Mouse (Mus musculus): ENCODE measurements around the gene Fbxl13. TPM values are rescaled to one million over a fixed set of nuclear protein-coding genes. Genes with fewer than 3 reads are reported as not detected.

The Fbxl13 gene
- polyA plus RNA-seq, 1 experiment from 2014 or later, result 0.20 TPM

DNA sequence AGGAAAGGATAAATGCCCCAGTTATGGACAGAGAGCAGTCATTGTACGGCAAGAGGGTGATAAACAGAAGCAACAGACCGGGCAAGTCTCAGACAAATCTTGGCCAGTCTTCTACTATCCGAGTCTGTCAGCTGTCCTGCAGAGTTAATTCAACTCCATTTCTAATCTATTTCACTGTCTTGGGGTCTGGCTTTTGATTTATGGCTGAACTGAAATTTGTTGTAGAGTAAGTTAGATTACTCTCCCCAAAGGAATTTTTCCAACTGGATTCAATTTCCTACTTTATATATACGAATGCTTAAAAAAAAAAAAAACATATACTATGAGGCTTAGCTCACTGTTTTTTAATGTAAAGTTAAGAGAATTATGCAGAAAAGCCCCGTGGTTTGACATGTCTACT lies 158.6 kb downstream of the Fbxl13 start:
- no peaks in the 10 kb centered on the region for H3K27me3 ChIP-seq (replicated peaks)
- no peaks in the 10 kb centered on the region for H3K9me3 ChIP-seq
- H3K36me3 ChIP-seq, result no peaks in the 10 kb centered on the region
- no peak for ATAC-seq
- no peak overlapping the region for H3K4me2 ChIP-seq (replicated peaks)
- H3K9ac ChIP-seq, result no peak overlapping the region
- H3K27ac ChIP-seq, result no peak overlapping the region
- no peak overlapping the region for H3K4me3 ChIP-seq (replicated peaks)
- WGBS, result 47% methylated on average over 5 of the region's 5 CpGs
- H3K4me1 ChIP-seq (replicated peaks), result no peaks in the 10 kb centered on the region

DNA sequence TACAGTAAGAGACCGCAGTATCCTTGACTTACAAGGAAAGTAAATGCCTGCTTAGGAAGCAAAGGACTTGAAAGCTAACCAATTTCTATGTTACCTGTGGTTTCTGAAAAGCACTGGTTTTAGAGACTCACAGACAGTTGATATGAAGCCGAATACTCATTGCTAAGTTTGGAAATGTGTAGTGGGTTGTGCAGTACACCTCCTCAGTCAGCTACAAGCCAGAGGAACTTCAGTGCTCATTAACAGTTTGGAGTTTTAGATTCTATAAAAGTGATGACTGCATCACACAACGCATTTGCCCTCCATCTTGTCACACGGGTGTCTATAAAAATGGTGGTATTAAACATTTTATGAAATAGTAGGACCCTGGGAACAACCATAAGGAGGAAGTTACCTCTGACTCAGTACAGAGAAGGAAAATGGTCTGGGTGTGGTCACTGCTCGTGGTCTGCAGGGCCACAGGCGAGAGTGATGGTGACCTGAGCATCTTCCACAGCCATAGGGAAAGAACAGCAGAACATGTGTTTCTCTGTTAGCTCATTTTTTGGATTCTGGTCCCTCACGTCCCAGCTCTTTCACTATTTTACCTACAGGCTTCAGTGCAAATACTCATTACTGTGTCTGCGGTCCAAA lies 160.1 kb downstream of the Fbxl13 start:
- H3K27me3 ChIP-seq (replicated peaks), result no peaks in the 10 kb centered on the region
- H3K4me3 ChIP-seq (replicated peaks), result no peak overlapping the region
- H3K4me1 ChIP-seq (replicated peaks), result no peaks in the 10 kb centered on the region
- H3K27ac ChIP-seq, result no peak overlapping the region
- no peaks in the 10 kb centered on the region for H3K36me3 ChIP-seq
- H3K9ac ChIP-seq, result no peak overlapping the region
- H3K9me3 ChIP-seq, result no peaks in the 10 kb centered on the region
- WGBS, result 91% methylated on average over 8 of the region's 8 CpGs
- H3K4me2 ChIP-seq (replicated peaks), result no peak overlapping the region
- no peak for ATAC-seq

DNA sequence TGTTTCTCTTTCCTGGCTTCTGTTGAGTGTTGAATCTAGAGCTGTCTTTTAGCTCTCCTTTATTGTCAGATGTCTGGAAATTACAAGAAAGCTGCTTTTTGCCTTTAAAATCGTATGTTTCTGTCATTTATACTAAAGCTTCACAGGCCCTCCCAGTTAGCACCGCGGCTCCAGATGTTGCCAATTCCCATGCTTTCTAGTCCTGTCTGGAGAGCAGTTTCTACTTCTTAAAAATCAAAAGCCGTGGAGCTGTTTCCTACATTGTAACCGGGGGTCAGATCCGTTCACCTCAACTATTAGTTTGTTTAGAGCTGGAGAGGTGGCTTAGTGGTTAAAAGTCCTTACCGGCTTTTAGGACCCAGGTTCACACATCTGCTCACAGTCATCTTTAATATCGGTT lies 162.2 kb downstream of the Fbxl13 start:
- H3K4me1 ChIP-seq (replicated peaks), result no peaks in the 10 kb centered on the region
- no peaks in the 10 kb centered on the region for H3K9me3 ChIP-seq
- WGBS, result 62% methylated on average over 8 of the region's 8 CpGs
- no peaks in the 10 kb centered on the region for H3K27me3 ChIP-seq (replicated peaks)
- H3K36me3 ChIP-seq, result no peaks in the 10 kb centered on the region
- no peak overlapping the region for H3K27ac ChIP-seq
- no peak overlapping the region for H3K9ac ChIP-seq
- ATAC-seq, result no peak
- H3K4me2 ChIP-seq (replicated peaks), result no peak overlapping the region
- H3K4me3 ChIP-seq (replicated peaks), result no peak overlapping the region

DNA sequence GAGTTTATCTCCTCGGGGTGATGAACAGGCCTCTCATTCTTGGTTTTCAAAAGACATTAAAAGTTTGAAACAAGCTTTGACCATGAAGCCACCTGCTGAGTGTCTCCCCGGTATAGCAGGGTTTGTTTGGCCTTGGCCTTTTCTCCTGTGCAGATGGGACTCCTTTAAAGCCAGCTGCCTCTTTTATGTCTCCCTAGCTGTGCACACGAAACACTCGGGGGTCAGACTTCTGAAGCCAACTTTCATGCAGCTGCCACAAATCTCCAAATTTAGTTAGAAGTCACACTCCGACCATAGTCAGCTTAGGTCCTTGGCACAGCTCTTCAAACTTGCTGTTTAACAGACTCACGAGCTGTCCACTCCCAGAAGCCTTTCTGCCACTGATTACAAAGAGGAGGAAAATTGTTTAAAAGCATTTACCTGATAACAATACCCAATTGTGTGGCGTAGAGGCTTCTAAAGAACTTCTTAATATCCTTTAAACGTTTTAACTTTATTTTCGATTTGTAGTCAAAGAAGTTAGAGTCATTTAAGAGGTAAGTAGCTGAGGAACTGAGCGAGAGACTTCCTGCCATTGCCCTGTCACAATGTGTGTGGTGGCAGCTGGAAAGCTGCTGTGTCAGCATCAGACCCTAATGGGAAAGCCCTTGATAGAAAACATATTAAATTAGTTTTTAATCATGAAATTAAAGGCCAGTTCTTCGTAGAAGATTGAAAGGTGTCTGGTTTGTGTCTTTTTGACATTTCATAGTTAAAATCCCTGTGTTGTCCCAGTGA lies 162.8 kb downstream of the Fbxl13 start:
- Histone ChIP-seq H3K4me3 (replicated peaks) (no peak overlapping the region), H3K27ac (no peak overlapping the region)
- 47% methylated on average over 11 of the region's 11 CpGs for WGBS

DNA sequence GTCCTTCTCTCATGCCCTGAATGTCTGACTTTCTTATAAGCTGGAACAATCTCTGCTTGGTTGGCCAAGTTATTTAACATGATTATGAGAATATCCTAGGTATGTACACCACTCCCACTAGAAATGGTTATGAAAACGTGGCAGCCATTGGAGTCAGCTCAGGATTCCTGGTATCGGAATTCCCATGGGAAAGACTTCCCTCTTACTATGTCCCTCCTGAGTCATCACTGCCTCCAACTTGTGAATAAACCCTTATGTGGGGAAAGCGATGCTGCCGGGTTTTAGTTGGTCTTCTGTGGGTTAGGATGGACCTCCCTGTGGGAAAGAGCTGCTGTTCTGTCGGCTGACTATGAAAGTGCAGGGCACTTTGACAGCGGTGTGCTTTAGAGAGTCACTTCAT lies 163.9 kb downstream of the Fbxl13 start:
- no peaks in the 10 kb centered on the region for H3K4me1 ChIP-seq (replicated peaks)
- H3K4me2 ChIP-seq (replicated peaks), result no peak overlapping the region
- no peaks in the 10 kb centered on the region for H3K9me3 ChIP-seq
- H3K9ac ChIP-seq, result no peak overlapping the region
- no peak for ATAC-seq
- 89% methylated on average over 6 of the region's 6 CpGs for WGBS
- H3K27me3 ChIP-seq (replicated peaks), result no peaks in the 10 kb centered on the region
- H3K4me3 ChIP-seq (replicated peaks), result no peak overlapping the region
- no peaks in the 10 kb centered on the region for H3K36me3 ChIP-seq
- no peak overlapping the region for H3K27ac ChIP-seq

More for the DNA sequence above, 162.8 kb downstream of the Fbxl13 start:
- no peak for ATAC-seq
- Histone ChIP-seq H3K4me2 (replicated peaks) (no peak overlapping the region), H3K9ac (no peak overlapping the region), H3K9me3 (no peaks in the 10 kb centered on the region), H3K27me3 (replicated peaks) (no peaks in the 10 kb centered on the region), H3K36me3 (no peaks in the 10 kb centered on the region), H3K4me1 (replicated peaks) (no peaks in the 10 kb centered on the region)

DNA sequence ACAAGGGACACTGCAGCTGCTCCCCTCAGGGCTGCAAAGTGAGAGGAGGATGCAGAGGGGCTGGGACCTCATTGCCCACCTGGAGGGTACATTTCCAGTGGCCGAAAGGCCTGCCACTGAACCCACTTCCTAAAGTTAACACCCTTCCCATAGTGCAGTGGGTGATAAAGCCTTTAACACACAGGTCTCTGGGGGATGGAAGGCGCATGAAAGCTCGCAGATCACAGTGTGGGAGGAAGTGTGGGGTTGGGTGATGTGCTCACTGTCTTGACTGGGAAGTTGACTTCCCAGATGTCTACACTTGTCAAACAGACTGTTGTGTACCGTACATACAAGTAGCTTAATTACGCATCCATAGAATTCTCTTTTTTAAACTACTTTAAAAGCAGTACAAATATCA lies 165.7 kb downstream of the Fbxl13 start:
- Histone ChIP-seq H3K9me3 (no peaks in the 10 kb centered on the region), H3K27ac (no peak overlapping the region), H3K4me1 (replicated peaks) (no peaks in the 10 kb centered on the region), H3K4me2 (replicated peaks) (no peak overlapping the region), H3K4me3 (replicated peaks) (no peak overlapping the region), H3K9ac (no peak overlapping the region), H3K27me3 (replicated peaks) (no peaks in the 10 kb centered on the region), H3K36me3 (no peaks in the 10 kb centered on the region)
- 86% methylated on average over 5 of the region's 5 CpGs for WGBS
- ATAC-seq, result no peak

DNA sequence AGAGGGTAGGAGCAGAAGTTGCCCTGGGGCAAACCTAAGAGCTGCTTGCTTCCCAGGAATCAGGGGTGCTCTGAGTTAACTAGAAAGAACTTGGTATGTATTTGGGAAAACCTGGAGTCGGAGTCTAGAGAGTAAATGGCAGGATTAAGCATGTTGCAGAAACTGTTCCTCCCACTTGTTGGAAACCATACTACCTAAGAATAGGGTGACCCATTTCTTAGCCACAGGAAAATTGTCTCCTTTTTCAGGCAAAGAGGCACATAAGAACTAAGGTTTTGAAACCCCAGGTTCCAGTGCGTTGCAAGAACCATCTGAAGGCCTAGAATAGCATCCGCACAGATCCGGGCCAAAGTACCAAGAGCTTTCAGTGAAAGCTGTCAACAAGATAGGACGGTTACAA lies 167.0 kb downstream of the Fbxl13 start:
- Histone ChIP-seq H3K36me3 (no peaks in the 10 kb centered on the region), H3K9ac (no peak overlapping the region), H3K4me1 (replicated peaks) (no peaks in the 10 kb centered on the region), H3K9me3 (no peaks in the 10 kb centered on the region), H3K27me3 (replicated peaks) (no peaks in the 10 kb centered on the region), H3K27ac (no peak overlapping the region), H3K4me3 (replicated peaks) (no peak overlapping the region), H3K4me2 (replicated peaks) (no peak overlapping the region)
- no peak for ATAC-seq
- 93% methylated on average over 5 of the region's 5 CpGs for WGBS

DNA sequence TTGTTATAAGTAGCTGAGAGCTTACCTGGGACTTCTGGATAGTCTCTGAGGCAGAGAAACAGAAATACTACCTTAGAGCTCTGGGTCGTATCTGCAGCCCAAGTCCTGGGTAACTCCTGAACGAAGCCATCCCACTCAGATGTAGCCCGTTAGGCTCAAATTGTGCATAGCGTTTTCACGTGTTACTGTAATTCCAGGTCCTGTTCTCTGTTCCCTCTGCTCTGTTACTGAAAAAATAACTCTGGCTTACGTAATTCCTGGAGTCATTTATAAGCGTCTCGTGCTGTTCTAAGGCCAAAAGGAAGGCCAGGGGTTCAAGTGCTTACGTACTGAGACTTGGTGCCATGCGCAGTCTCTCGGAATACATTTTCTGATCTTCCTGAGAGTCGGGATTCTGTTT lies 177.3 kb downstream of the Fbxl13 start:
- ATAC-seq, result no peak
- 83% methylated on average over 12 of the region's 12 CpGs for WGBS
- H3K27me3 ChIP-seq (replicated peaks), result no peaks in the 10 kb centered on the region
- H3K36me3 ChIP-seq, result no peaks in the 10 kb centered on the region
- no peak overlapping the region for H3K27ac ChIP-seq
- H3K9me3 ChIP-seq, result no peaks in the 10 kb centered on the region
- no peak overlapping the region for H3K9ac ChIP-seq
- no peak overlapping the region for H3K4me3 ChIP-seq (replicated peaks)
- no peak overlapping the region for H3K4me2 ChIP-seq (replicated peaks)
- no peaks in the 10 kb centered on the region for H3K4me1 ChIP-seq (replicated peaks)

DNA sequence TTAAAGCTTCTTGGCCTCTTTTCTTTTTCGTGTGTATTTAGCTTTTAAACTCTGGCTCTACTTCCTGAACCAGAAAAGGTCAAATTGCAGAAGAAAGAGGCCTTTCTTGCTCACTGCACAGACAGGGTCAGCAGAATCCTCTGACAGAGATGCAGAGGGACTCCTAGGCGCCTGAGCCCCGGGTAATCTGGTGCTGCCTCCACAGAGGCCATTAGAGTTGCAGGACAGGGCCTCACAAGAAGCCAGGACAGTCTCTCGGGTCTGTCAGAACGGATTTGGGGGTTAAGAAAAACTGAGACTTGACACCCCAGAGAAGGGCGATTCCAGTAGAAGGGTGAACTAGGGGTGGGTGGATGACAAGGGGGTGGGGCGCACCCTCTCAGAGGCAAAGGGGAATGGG lies 178.0 kb downstream of the Fbxl13 start:
- ATAC-seq, result no peak
- Histone ChIP-seq H3K9ac (no peak overlapping the region), H3K4me1 (replicated peaks) (no peaks in the 10 kb centered on the region), H3K27ac (no peak overlapping the region), H3K27me3 (replicated peaks) (no peaks in the 10 kb centered on the region), H3K36me3 (no peaks in the 10 kb centered on the region), H3K4me3 (replicated peaks) (no peak overlapping the region), H3K9me3 (no peaks in the 10 kb centered on the region), H3K4me2 (replicated peaks) (no peak overlapping the region)
- 65% methylated on average over 7 of the region's 7 CpGs for WGBS

DNA sequence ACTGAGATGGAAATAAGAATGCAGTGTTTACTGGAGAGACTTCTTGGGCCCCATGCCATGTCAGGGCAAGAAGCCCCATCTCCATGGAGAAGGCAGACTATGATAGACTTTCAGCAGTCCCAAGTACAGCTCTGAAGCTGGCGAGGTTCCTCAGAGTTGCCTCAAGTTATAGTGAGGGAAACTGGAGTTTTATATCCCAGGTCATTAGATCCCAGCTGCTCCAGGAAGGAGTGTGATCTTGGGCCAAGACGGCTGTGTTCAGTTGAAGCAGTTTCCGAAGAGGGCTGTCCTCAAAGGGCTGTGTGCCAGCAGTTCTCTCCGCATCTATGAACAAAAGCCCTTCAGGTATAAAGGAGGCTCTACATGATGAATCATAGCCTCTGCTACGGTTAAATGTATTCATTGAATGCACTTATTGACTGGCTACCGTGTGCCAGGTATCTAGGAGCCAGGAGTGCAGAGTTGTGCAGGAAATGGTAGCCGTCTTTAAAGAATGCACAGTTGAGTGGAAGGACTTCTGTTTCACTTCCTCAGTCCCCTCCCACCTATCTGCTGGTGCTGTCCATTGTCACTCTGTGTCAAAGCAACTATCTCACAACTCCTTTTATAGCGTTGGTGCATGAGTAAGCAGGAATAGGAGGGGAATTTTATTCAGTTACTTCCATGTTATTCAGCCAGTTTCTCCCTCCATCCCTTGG lies 204.5 kb downstream of the Fbxl13 start:
- no peak for ATAC-seq
- H3K4me2 ChIP-seq (replicated peaks), result no peak overlapping the region
- no peak overlapping the region for H3K27ac ChIP-seq
- H3K36me3 ChIP-seq, result no peaks in the 10 kb centered on the region
- 63% methylated on average over 8 of the region's 8 CpGs for WGBS
- 0 out of 2 replicates have a peak, but pooled peaks cover 3% of the 10 kb centered on the region for H3K4me1 ChIP-seq (replicated peaks)
- H3K27me3 ChIP-seq (replicated peaks), result no peaks in the 10 kb centered on the region
- H3K9ac ChIP-seq, result no peak overlapping the region
- H3K9me3 ChIP-seq, result no peaks in the 10 kb centered on the region
- no peak overlapping the region for H3K4me3 ChIP-seq (replicated peaks)

DNA sequence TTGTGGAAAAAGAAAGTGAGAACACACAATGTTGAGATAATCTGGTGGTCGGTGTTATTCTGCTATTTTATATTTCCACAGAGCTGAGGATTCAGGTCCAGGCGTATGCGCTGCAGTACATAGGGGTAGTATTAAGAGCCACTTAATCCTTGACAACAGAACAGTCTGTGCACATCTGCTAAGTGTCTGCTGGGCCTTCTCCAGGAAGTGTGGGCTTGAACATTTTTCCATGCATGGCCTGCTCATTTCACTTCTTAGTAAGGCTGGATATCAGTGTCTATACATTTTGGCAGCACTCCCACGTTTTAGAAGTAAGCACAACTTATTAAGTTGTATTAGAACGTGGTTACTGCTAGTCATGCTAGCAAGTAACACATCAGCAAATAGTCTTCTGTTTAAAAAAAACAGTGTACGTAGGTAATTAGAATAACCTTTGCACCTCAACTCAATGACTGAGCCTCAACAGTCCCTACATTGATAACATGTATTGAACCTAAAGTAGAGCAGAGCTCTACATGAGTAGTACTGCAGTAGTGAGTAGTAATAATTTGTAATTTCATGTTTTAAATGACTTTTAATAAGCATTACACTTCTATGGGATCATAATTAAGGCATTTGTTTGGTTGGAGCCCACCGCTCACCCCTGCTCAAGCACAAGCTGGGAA lies 205.9 kb downstream of the Fbxl13 start:
- Histone ChIP-seq H3K27me3 (replicated peaks) (no peaks in the 10 kb centered on the region), H3K9ac (no peak overlapping the region), H3K4me1 (replicated peaks) (0 out of 2 replicates have a peak, but pooled peaks cover 3% of the 10 kb centered on the region), H3K4me3 (replicated peaks) (no peak overlapping the region), H3K27ac (no peak overlapping the region), H3K9me3 (no peaks in the 10 kb centered on the region), H3K4me2 (replicated peaks) (no peak overlapping the region), H3K36me3 (no peaks in the 10 kb centered on the region)
- 66% methylated on average over 7 of the region's 7 CpGs for WGBS
- peak; percentile 71 for ATAC-seq

DNA sequence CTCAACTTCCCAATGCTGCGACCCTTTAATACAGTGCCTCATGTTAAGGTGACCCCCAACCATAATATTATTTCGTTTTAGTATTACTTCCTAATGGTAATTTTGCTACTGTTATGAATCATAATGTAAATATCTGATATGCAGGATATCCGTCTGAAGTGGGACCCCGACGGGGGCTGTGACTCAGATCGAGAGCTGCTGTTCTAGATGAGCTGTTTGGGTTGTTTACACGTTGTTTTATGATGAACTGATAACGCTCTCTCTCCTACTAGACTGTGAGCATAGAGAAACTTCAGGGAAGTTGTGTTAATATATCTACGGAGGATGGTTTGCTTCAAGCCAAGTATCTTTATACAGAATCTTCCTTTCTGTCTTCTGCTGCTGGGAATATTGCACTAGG lies 207.0 kb downstream of the Fbxl13 start:
- 0 out of 2 replicates have a peak, but pooled peaks cover 3% of the 10 kb centered on the region for H3K4me1 ChIP-seq (replicated peaks)
- H3K9ac ChIP-seq, result no peak overlapping the region
- ATAC-seq, result no peak
- no peaks in the 10 kb centered on the region for H3K9me3 ChIP-seq
- H3K27ac ChIP-seq, result no peak overlapping the region
- H3K36me3 ChIP-seq, result no peaks in the 10 kb centered on the region
- H3K4me2 ChIP-seq (replicated peaks), result no peak overlapping the region
- H3K27me3 ChIP-seq (replicated peaks), result no peaks in the 10 kb centered on the region
- H3K4me3 ChIP-seq (replicated peaks), result no peak overlapping the region
- 69% methylated on average over 9 of the region's 9 CpGs for WGBS
